8 mouse cellular contexts compared by ENCODE assay signal in genomic region chr2:84556888-84557514, GRCm38 (mm10).
DNase-seq lines count a peak whose midpoint lies in the region; ATAC-seq and TF ChIP-seq lines count a peak whose summit lies in the region.

No protein-coding gene starts in this region.

- H3K27ac ChIP-seq in kidney, postnatal 0 days, result no peak overlapping the region
- no peak overlapping the region for H3K27ac ChIP-seq in heart, postnatal 0 days (ENCODE audit: low read depth)
- H3K27ac ChIP-seq in limb, embryonic 10.5 days, result no peak overlapping the region

- TF ChIP-seq EP300 in heart, postnatal 0 days (IDR thresholded peaks at IDR 0.05; ENCODE audit: low read depth), result no peak

- peak; percentile 70 for TF ChIP-seq CTCF in kidney, postnatal 0 days (IDR thresholded peaks at IDR 0.05; ENCODE audit: low read depth)
- TF ChIP-seq CTCF in brain, embryonic 14.5 days (IDR thresholded peaks at IDR 0.05; ENCODE audit: borderline replicate concordance, extremely low read depth, insufficient read depth, insufficient read length), result peak; percentile 29; the same call in 1 of the 2 replicates
- TF ChIP-seq CTCF in heart, postnatal 0 days (IDR thresholded peaks at IDR 0.05; ENCODE audit: low read depth), result peak; percentile 57

- H3K36me3 ChIP-seq in kidney, postnatal 0 days (ENCODE audit: insufficient read depth, low read length), result no peaks in the 10 kb centered on the region
- H3K36me3 ChIP-seq in heart, postnatal 0 days (replicated peaks; ENCODE audit: control insufficient read depth, insufficient read depth, low read length), result no peaks in the 10 kb centered on the region
- no peaks in the 10 kb centered on the region for H3K36me3 ChIP-seq in limb, embryonic 10.5 days

- TF ChIP-seq POLR2A in brain, embryonic 14.5 days (IDR thresholded peaks at IDR 0.05; ENCODE audit: borderline replicate concordance, extremely low read depth, insufficient read depth, insufficient read length, poor library complexity, severe bottlenecking), result no peak

- 41% methylated on average over 10 of the region's 10 CpGs for WGBS in kidney, postnatal 0 days
- 43% methylated on average over 10 of the region's 10 CpGs for WGBS in heart, postnatal 0 days
- WGBS in limb, embryonic 10.5 days, result 45% methylated on average over 10 of the region's 10 CpGs

- 0 out of 2 replicates have a peak overlapping the region, but pooled peaks have one; percentile 6 for H3K4me3 ChIP-seq in kidney, postnatal 0 days (replicated peaks; ENCODE audit: low read depth, low read length)
- peak overlapping the region; percentile 19 for H3K4me3 ChIP-seq in heart, postnatal 0 days (ENCODE audit: low read depth, low read length)
- peak overlapping the region; percentile 19; the same call in 1 of the 2 replicates for H3K4me3 ChIP-seq in limb, embryonic 10.5 days

- DNase-seq in kidney, postnatal 0 days (ENCODE audit: low spot score), result peak; percentile 66
- no peak for DNase-seq in kidney, adult 18-20 months
- peak; percentile 18 for DNase-seq in brain, embryonic 14.5 days (ENCODE audit: low read depth)
- DNase-seq in heart, postnatal 0 days (ENCODE audit: low spot score), result peak; percentile 24
- DNase-seq in limb, embryonic 10.5 days (ENCODE audit: low spot score), result no peak
- DNase-seq in right cerebral cortex, adult 2 months (ENCODE audit: low spot score in 2 of 2), result peak; percentile 71 to 72
- DNase-seq in spleen, postnatal 10 days (ENCODE audit: low spot score in 2 of 2), result no peak
- DNase-seq in thymus, postnatal 14 days, result no peak

- no peaks in the 10 kb centered on the region for H3K27me3 ChIP-seq in kidney, postnatal 0 days (ENCODE audit: insufficient read depth, low read length)
- no peaks in the 10 kb centered on the region for H3K27me3 ChIP-seq in heart, postnatal 0 days (ENCODE audit: control insufficient read depth, insufficient read depth, low read length)
- no peaks in the 10 kb centered on the region for H3K27me3 ChIP-seq in limb, embryonic 10.5 days (ENCODE audit: low read depth, poor library complexity, severe bottlenecking)

- H3K9ac ChIP-seq in kidney, postnatal 0 days (ENCODE audit: low read depth, low read length), result no peak overlapping the region
- H3K9ac ChIP-seq in heart, postnatal 0 days (replicated peaks; ENCODE audit: low read depth, low read length), result no peak overlapping the region

- H3K9me3 ChIP-seq in kidney, postnatal 0 days (replicated peaks; ENCODE audit: low read length), result no peaks in the 10 kb centered on the region
- no peaks in the 10 kb centered on the region for H3K9me3 ChIP-seq in heart, postnatal 0 days (replicated peaks; ENCODE audit: control insufficient read depth, low read length)
- H3K9me3 ChIP-seq in limb, embryonic 10.5 days (replicated peaks), result no peaks in the 10 kb centered on the region

- H3K4me1 ChIP-seq in kidney, postnatal 0 days (replicated peaks; ENCODE audit: insufficient read depth, low read length), result 0 out of 2 replicates have a peak, but pooled peaks cover 4% of the 10 kb centered on the region
- H3K4me1 ChIP-seq in heart, postnatal 0 days (ENCODE audit: control insufficient read depth, insufficient read depth), result 0 out of 2 replicates have a peak, but pooled peaks cover 3% of the 10 kb centered on the region
- H3K4me1 ChIP-seq in limb, embryonic 10.5 days, result no peaks in the 10 kb centered on the region

- peak overlapping the region; percentile 47 for H3K4me2 ChIP-seq in kidney, postnatal 0 days (ENCODE audit: low read length)
- H3K4me2 ChIP-seq in heart, postnatal 0 days (ENCODE audit: low read depth, low read length), result peak overlapping the region; percentile 52

- no peak for ATAC-seq in kidney, postnatal 0 days (replicated peaks; ENCODE audit: low FRiP score, low read depth)
- no peak for ATAC-seq in heart, postnatal 0 days (ENCODE audit: insufficient read depth, low read depth)

Comparison
In these comparisons a context has a peak if more than half of its experiments do, and no peak if none do; other contexts are left out.
1. DNase-seq: peak in kidney, postnatal 0 days (single experiment), brain, embryonic 14.5 days (single experiment), heart, postnatal 0 days (single experiment) and right cerebral cortex, adult 2 months (2 of 2); none in kidney, adult 18-20 months (single experiment), limb, embryonic 10.5 days (single experiment), spleen, postnatal 10 days (0 of 2) and thymus, postnatal 14 days (single experiment).
2. Peak in every context shown above with its lines, with median percentiles within 50 percentile points of each other: H3K4me3 ChIP-seq and CTCF ChIP-seq.